Mouse (Mus musculus): Measurements from ENCODE around the gene Aif1l. TPM values are rescaled to one million over a fixed set of nuclear protein-coding genes. Genes with fewer than 3 reads are reported as not detected.
"Not testable (repeated sequence)": the region's sequence is repeated elsewhere in the genome, so short reads cannot be mapped to it uniquely, and the experiment has no call there.

Gene Aif1l
- polyA plus RNA-seq, 1 experiment from 2014 or later = 31.2 TPM

DNA sequence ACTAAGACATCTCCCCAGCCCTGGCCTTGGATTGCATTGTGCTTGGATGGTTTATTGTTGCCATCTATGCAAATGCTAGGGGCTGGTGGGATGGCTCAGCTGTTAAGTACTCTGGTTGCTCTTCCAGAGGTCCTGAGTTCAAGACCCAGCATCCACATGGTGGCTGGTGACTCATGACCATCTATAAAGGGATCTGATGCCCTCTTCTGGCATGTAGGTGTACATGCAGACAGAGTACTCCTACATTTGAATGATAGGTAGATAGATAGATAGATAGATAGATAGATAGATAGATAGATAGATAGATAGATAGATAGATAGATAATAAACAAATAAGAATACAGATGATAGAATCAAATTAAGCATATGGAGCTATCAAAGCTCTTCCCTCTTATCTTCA, 35.7 kb upstream of the Aif1l start:
- H3K4me3 ChIP-seq (ENCODE audit: low read depth, low read length); DNase-seq (ENCODE audit: low spot score); H3K9me3 ChIP-seq (ENCODE audit: control insufficient read depth, low read length); H3K36me3 ChIP-seq (ENCODE audit: control insufficient read depth, insufficient read depth, low read length); H3K27ac ChIP-seq (replicated peaks; ENCODE audit: low read depth, low read length); H3K27me3 ChIP-seq (replicated peaks; ENCODE audit: control insufficient read depth, insufficient read depth, low read length); H3K9ac ChIP-seq (ENCODE audit: low read depth, low read length); ATAC-seq (ENCODE audit: low read depth); H3K4me2 ChIP-seq (ENCODE audit: low read depth, low read length); H3K4me1 ChIP-seq (ENCODE audit: control insufficient read depth, insufficient read depth, low read length): not testable (repeated sequence)

DNA sequence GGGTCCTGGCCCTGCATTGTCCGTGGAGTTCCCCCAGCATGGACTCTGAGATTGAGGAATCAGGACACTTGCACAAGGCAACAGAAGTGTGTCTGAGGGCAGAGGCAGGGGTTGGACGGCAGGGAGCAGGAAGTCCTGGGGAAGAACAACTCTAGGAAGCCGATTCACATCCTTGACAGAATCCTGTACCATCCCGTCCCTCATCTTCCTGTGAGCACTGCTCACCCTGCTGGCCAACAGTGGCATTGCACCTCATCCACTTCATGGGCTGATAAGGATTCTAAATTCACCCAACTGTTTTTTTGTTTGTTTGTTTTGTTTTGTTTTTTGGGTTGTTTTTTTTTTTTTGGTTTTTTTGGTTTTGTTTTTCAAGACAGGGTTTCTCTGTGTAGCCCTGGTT, 34.8 kb upstream of the Aif1l start:
- Histone ChIP-seq H3K36me3 (ENCODE audit: control insufficient read depth, insufficient read depth, low read length) (no peaks in the 10 kb centered on the region), H3K27ac (replicated peaks; ENCODE audit: low read depth, low read length) (no peak overlapping the region), H3K27me3 (replicated peaks; ENCODE audit: control insufficient read depth, insufficient read depth, low read length) (no peaks in the 10 kb centered on the region), H3K9ac (ENCODE audit: low read depth, low read length) (no peak overlapping the region), H3K4me1 (ENCODE audit: control insufficient read depth, insufficient read depth, low read length) (no peaks in the 10 kb centered on the region), H3K9me3 (ENCODE audit: control insufficient read depth, low read length) (no peaks in the 10 kb centered on the region), H3K4me3 (ENCODE audit: low read depth, low read length) (no peak overlapping the region), H3K4me2 (ENCODE audit: low read depth, low read length) (no peak overlapping the region)
- WGBS = 22% methylated on average over 4 of the region's 4 CpGs
- no peak for ATAC-seq (ENCODE audit: low read depth)
- peak; percentile 84 for DNase-seq (ENCODE audit: low spot score)

DNA sequence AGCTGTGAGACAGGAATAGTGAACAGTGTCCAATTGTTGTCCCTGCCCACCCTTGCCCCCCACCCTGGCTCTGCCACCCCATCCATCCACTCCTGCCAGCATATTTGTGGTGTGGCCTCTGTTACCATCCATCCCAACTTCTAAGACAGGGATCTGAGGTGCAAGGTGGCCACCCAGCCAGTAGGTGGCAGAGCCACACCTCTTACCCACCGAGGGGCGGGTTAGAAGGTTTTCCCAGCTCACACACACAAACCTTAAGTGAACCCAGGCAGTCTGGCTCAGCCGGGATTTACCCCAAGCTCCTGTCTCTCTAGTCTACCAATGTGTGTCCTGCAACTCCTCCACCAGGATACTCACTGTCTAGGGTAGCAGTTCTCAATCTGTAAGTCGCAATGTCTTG, 32.3 kb upstream of the Aif1l start:
- Histone ChIP-seq H3K9me3 (ENCODE audit: control insufficient read depth, low read length) (no peaks in the 10 kb centered on the region), H3K27me3 (replicated peaks; ENCODE audit: control insufficient read depth, insufficient read depth, low read length) (no peaks in the 10 kb centered on the region), H3K4me2 (ENCODE audit: low read depth, low read length) (no peak overlapping the region), H3K9ac (ENCODE audit: low read depth, low read length) (no peak overlapping the region), H3K4me3 (ENCODE audit: low read depth, low read length) (no peak overlapping the region), H3K4me1 (ENCODE audit: control insufficient read depth, insufficient read depth, low read length) (no peaks in the 10 kb centered on the region), H3K36me3 (ENCODE audit: control insufficient read depth, insufficient read depth, low read length) (no peaks in the 10 kb centered on the region), H3K27ac (replicated peaks; ENCODE audit: low read depth, low read length) (no peak overlapping the region)
- DNase-seq (ENCODE audit: low spot score) (no peak), ATAC-seq (ENCODE audit: low read depth) (peak; percentile 60; the same call in 1 of the 2 replicates)
- 26% methylated on average over 4 of the region's 4 CpGs for WGBS

DNA sequence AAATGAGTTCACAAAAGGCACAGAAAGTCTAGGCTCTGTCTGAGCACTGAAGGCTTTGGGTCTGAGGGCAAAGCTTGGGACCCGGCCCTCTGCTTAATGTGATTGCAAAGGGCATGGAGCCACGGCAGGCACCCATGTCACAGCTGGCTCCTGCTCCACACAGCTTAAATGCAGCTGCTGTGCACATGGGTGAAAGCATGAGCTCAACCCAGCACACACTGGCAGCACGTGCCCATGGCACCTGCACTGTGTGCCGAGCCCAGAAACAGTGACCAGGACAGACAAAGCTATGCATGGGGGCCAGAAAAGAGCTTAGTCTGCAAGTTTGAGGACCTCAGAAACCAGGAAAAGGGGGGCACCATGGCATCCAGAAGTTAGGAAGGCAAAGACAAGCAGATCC, 26.3 kb upstream of the Aif1l start:
- Histone ChIP-seq H3K9me3 (ENCODE audit: control insufficient read depth, low read length) (no peaks in the 10 kb centered on the region), H3K9ac (ENCODE audit: low read depth, low read length) (no peak overlapping the region), H3K27ac (replicated peaks; ENCODE audit: low read depth, low read length) (no peak overlapping the region), H3K27me3 (replicated peaks; ENCODE audit: control insufficient read depth, insufficient read depth, low read length) (no peaks in the 10 kb centered on the region), H3K36me3 (ENCODE audit: control insufficient read depth, insufficient read depth, low read length) (no peaks in the 10 kb centered on the region), H3K4me3 (ENCODE audit: low read depth, low read length) (no peak overlapping the region), H3K4me2 (ENCODE audit: low read depth, low read length) (no peak overlapping the region), H3K4me1 (ENCODE audit: control insufficient read depth, insufficient read depth, low read length) (no peaks in the 10 kb centered on the region)
- no peak for ATAC-seq (ENCODE audit: low read depth)
- 77% methylated on average over 4 of the region's 4 CpGs for WGBS
- no peak for DNase-seq (ENCODE audit: low spot score)

DNA sequence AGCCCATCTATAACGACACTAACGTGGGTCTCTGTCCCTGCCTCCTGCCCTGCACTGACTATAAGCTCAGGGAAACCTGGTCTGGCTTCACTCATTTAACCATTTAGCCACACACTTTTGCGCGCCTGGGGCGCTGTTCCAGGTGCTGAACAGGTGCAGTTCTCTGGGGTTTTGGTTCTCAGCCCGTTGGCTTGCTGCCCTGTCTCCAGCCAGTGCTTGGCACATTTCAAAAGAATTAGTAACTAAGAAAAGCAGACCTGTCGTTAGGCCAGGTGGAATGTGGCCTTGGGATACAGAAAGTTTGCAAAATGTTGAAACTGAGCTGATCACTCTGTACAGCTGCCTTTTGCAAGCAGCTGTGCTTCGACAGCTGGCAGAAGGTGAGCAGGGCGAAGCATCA, 25.1 kb upstream of the Aif1l start:
- H3K27ac ChIP-seq (replicated peaks; ENCODE audit: low read depth, low read length) = no peak overlapping the region
- H3K27me3 ChIP-seq (replicated peaks; ENCODE audit: control insufficient read depth, insufficient read depth, low read length) = no peaks in the 10 kb centered on the region
- H3K4me2 ChIP-seq (ENCODE audit: low read depth, low read length) = no peak overlapping the region
- no peaks in the 10 kb centered on the region for H3K36me3 ChIP-seq (ENCODE audit: control insufficient read depth, insufficient read depth, low read length)
- no peak overlapping the region for H3K9ac ChIP-seq (ENCODE audit: low read depth, low read length)
- WGBS = 24% methylated on average over 8 of the region's 9 CpGs
- ATAC-seq (ENCODE audit: low read depth) (peak; percentile 50), DNase-seq (ENCODE audit: low spot score) (peak; percentile 66)
- no peak overlapping the region for H3K4me3 ChIP-seq (ENCODE audit: low read depth, low read length)
- H3K4me1 ChIP-seq (ENCODE audit: control insufficient read depth, insufficient read depth, low read length) = no peaks in the 10 kb centered on the region
- no peaks in the 10 kb centered on the region for H3K9me3 ChIP-seq (ENCODE audit: control insufficient read depth, low read length)

DNA sequence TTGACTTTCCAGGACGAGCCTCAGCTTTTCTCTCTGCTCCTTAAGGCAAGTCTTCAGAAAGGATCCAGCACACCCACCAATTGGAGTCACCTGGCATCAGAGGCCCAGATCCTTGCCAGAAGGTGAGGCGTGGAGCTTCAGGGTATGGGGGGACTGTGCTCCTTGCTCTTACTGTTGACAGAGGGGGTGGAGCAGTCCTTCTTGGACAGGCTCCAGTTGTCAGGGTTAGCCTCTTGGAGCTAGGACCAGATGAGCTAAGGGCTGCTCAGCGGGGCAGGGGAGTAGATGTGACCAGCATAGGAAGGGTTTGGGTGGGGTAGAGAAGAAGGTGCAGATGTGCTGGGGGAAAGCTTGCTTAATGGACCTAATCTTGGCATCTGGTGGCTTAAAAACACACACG, 24.0 kb upstream of the Aif1l start:
- H3K27me3 ChIP-seq (replicated peaks; ENCODE audit: control insufficient read depth, insufficient read depth, low read length) = no peaks in the 10 kb centered on the region
- H3K36me3 ChIP-seq (ENCODE audit: control insufficient read depth, insufficient read depth, low read length) = no peaks in the 10 kb centered on the region
- H3K4me2 ChIP-seq (ENCODE audit: low read depth, low read length) = no peak overlapping the region
- H3K4me3 ChIP-seq (ENCODE audit: low read depth, low read length) = no peak overlapping the region
- no peaks in the 10 kb centered on the region for H3K9me3 ChIP-seq (ENCODE audit: control insufficient read depth, low read length)
- DNase-seq (ENCODE audit: low spot score) = no peak
- 49% methylated on average over 4 of the region's 4 CpGs for WGBS
- H3K9ac ChIP-seq (ENCODE audit: low read depth, low read length) = no peak overlapping the region
- H3K27ac ChIP-seq (replicated peaks; ENCODE audit: low read depth, low read length) = no peak overlapping the region
- no peaks in the 10 kb centered on the region for H3K4me1 ChIP-seq (ENCODE audit: control insufficient read depth, insufficient read depth, low read length)
- ATAC-seq (ENCODE audit: low read depth) = no peak

DNA sequence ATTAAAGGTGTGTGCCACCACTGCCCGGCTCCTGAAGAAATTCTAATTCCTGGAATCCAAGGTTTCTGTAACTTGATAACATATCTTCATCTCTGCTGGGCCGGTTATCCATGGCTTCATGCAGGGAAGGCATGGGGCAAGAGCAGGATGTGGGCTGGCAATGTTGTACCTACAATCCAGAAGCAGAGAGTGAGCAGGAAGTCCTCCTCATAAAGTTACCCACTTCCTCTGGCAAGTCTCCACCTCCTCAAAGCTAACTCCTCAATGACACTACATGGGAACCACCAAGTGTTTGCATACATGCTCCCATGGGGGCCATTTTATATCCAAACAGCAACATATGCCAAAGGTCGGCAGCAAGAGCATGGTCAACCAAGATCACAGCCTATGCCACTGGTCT, 20.3 kb upstream of the Aif1l start:
- H3K9me3 ChIP-seq (ENCODE audit: control insufficient read depth, low read length) = no peaks in the 10 kb centered on the region

DNA sequence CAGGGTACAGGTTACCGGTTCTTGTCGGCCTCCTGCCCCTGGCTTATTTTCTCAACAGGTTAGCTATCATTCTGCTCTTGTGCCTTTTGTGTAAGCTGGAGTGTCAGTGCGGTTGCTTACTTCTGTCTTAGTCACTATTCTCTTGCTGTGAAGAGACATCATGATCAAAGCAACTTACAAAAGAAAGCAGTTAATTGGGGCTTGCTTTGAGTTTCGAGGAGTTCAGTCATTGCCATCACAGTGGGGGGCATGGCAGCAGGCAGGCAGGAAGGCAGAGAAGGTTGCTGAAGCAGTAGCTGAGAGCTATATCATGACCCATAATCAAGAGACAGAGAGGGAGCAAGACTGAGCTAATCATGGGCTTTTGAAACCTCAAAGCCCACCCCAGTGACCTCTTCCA, 15.4 kb upstream of the Aif1l start:
- H3K4me2 ChIP-seq (ENCODE audit: low read depth, low read length) = no peak overlapping the region
- DNase-seq (ENCODE audit: low spot score) (no peak), ATAC-seq (ENCODE audit: low read depth) (no peak)
- WGBS = 42% methylated on average over 4 of the region's 4 CpGs
- H3K27ac ChIP-seq (replicated peaks; ENCODE audit: low read depth, low read length) = no peak overlapping the region
- no peaks in the 10 kb centered on the region for H3K27me3 ChIP-seq (replicated peaks; ENCODE audit: control insufficient read depth, insufficient read depth, low read length)
- no peak overlapping the region for H3K9ac ChIP-seq (ENCODE audit: low read depth, low read length)
- H3K36me3 ChIP-seq (ENCODE audit: control insufficient read depth, insufficient read depth, low read length) = no peaks in the 10 kb centered on the region
- H3K9me3 ChIP-seq (ENCODE audit: control insufficient read depth, low read length) = no peaks in the 10 kb centered on the region
- no peak overlapping the region for H3K4me3 ChIP-seq (ENCODE audit: low read depth, low read length)
- H3K4me1 ChIP-seq (ENCODE audit: control insufficient read depth, insufficient read depth, low read length) = no peaks in the 10 kb centered on the region

More for the DNA sequence above, 20.3 kb upstream of the Aif1l start:
- ATAC-seq (ENCODE audit: low read depth) (no peak), DNase-seq (ENCODE audit: low spot score) (no peak)
- no peak overlapping the region for H3K9ac ChIP-seq (ENCODE audit: low read depth, low read length)
- H3K4me1 ChIP-seq (ENCODE audit: control insufficient read depth, insufficient read depth, low read length) = no peaks in the 10 kb centered on the region
- H3K36me3 ChIP-seq (ENCODE audit: control insufficient read depth, insufficient read depth, low read length) = no peaks in the 10 kb centered on the region
- no peak overlapping the region for H3K4me3 ChIP-seq (ENCODE audit: low read depth, low read length)
- no peaks in the 10 kb centered on the region for H3K27me3 ChIP-seq (replicated peaks; ENCODE audit: control insufficient read depth, insufficient read depth, low read length)
- WGBS = 65% methylated on average over 3 of the region's 3 CpGs
- H3K4me2 ChIP-seq (ENCODE audit: low read depth, low read length) = no peak overlapping the region
- H3K27ac ChIP-seq (replicated peaks; ENCODE audit: low read depth, low read length) = no peak overlapping the region

DNA sequence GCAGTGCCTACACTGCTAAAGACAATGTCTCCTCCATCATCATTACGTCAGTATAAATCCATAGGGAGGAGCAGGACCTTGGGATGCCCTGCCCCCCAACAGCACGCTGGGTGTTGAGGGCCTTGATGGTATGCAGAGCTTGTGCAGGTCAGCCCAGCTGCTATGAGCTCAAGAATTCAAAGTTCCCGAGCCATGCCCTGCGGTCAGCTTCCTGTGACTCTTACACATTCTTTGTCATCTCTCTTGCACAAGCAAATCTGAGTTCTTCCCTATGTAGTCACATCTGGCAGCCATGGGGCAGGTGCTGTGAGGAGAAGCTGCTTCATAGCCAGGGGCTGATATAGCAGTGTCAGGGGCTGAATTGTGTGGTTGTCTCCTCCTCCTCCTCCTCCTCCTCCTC, 14.9 kb upstream of the Aif1l start:
- Histone ChIP-seq H3K9ac (ENCODE audit: low read depth, low read length) (no peak overlapping the region), H3K9me3 (ENCODE audit: control insufficient read depth, low read length) (no peaks in the 10 kb centered on the region), H3K4me3 (ENCODE audit: low read depth, low read length) (no peak overlapping the region), H3K4me1 (ENCODE audit: control insufficient read depth, insufficient read depth, low read length) (no peaks in the 10 kb centered on the region), H3K4me2 (ENCODE audit: low read depth, low read length) (no peak overlapping the region), H3K36me3 (ENCODE audit: control insufficient read depth, insufficient read depth, low read length) (no peaks in the 10 kb centered on the region), H3K27ac (replicated peaks; ENCODE audit: low read depth, low read length) (no peak overlapping the region), H3K27me3 (replicated peaks; ENCODE audit: control insufficient read depth, insufficient read depth, low read length) (no peaks in the 10 kb centered on the region)
- ATAC-seq (ENCODE audit: low read depth) (no peak), DNase-seq (ENCODE audit: low spot score) (no peak)
- 34% methylated on average over 4 of the region's 4 CpGs for WGBS
